Mouse (Mus musculus) forebrain, embryonic 15.5 days (tissue): ENCODE measurements around the gene Emg1. TPM values are rescaled to one million over a fixed set of nuclear protein-coding genes. Genes with fewer than 3 reads are reported as not detected.
A peak's percentile ranks its signal among the peaks of the same experiment; 100 is the strongest.

Source experiments
- ATAC-seq: fragments of 200-750 bp; cut with Nextera tagmentation; replicated peaks from 2 replicates; pipeline ENCODE4 v1.8.0; 2017; ENCODE audit warnings: mild to moderate bottlenecking, moderate TSS enrichment, moderate library complexity
- H3K27ac ChIP-seq: fragments of 300-500 bp; sonication (generic); replicated peaks from 2 replicates; pipeline ENCODE4 v1.5.1; 2015; ENCODE audit warnings: mild to moderate bottlenecking, inconsistent platforms
- H3K27me3 ChIP-seq: fragments of 300-500 bp; sonication (generic); 2 replicates; pipeline ENCODE4 v1.6.1; 2015; ENCODE audit warnings: inconsistent platforms
- H3K36me3 ChIP-seq: fragments of 300-500 bp; sonication (generic); 2 replicates; pipeline ENCODE4 v1.6.1; 2015; ENCODE audit warnings: mild to moderate bottlenecking, inconsistent platforms
- H3K4me1 ChIP-seq: fragments of 300-500 bp; sonication (generic); 2 replicates; pipeline ENCODE4 v1.6.1; 2015; ENCODE audit warnings: inconsistent platforms
- H3K4me2 ChIP-seq: fragments of 300-500 bp; sonication (generic); replicated peaks from 2 replicates; pipeline ENCODE4 v1.6.1; 2015; ENCODE audit warnings: mild to moderate bottlenecking, inconsistent platforms
- H3K4me3 ChIP-seq: fragments of 300-500 bp; sonication (generic); 2 replicates; pipeline ENCODE4 v1.5.1; 2015; ENCODE audit warnings: mild to moderate bottlenecking, inconsistent platforms
- H3K9ac ChIP-seq: fragments of 300-500 bp; sonication (generic); replicated peaks from 2 replicates; pipeline ENCODE4 v1.6.1; 2015; ENCODE audit warnings: mild to moderate bottlenecking, inconsistent platforms
- H3K9me3 ChIP-seq: fragments of 300-500 bp; sonication (generic); 2 replicates; pipeline ENCODE4 v1.6.1; 2016; ENCODE audit warnings: inconsistent platforms
- WGBS: fragments of 180-500 bp; shearing (Covaris S2); methylation state at CpG from one replicate; pipeline ENCODE4 v1.1.7; 2015; ENCODE audit warnings: mixed read lengths; 5-methylcytosine and 5-hydroxymethylcytosine counted together
- polyA plus RNA-seq: library from polyadenylated mRNA; unstranded; fragments of >200 nt; fragmentation: Nextera tagmentation; extraction: Ambion mirVana; gene quantifications from 2 replicates; pipeline ENCODE4 v1.2.1, GENCODE M21; 2015

The Emg1 gene
- polyA plus RNA-seq, 1 experiment from 2014 or later, result 153 TPM

- Histone ChIP-seq H3K9ac (0 out of 2 replicates have a peak within 1 kb of the TSS, but pooled peaks have one; percentile 90), H3K4me2 (peak within 1 kb of the TSS; percentile 73), H3K4me3 (no peak within 1 kb of the TSS), H3K36me3 (peaks cover 10% of the 10 kb centered on the region; the same call in 1 of the 2 replicates), H3K27ac (peak within 1 kb of the TSS; percentile 98; the same call in 1 of the 2 replicates), H3K4me1 (peaks cover 27% of the 10 kb centered on the region), H3K27me3 (no peaks in the 10 kb centered on the region), H3K9me3 (no peaks in the 10 kb centered on the region)
- ATAC-seq, result no peak
- WGBS, result 32% methylated on average over 15 of the region's 15 CpGs
Observed at GRCm38 (mm10) chr6:124738511-124739023, 26.6 kb upstream of the Emg1 start, which contains the start of gene Ptpn6. Ptpn6 (minus strand) TSS chr6:124738714.

DNA sequence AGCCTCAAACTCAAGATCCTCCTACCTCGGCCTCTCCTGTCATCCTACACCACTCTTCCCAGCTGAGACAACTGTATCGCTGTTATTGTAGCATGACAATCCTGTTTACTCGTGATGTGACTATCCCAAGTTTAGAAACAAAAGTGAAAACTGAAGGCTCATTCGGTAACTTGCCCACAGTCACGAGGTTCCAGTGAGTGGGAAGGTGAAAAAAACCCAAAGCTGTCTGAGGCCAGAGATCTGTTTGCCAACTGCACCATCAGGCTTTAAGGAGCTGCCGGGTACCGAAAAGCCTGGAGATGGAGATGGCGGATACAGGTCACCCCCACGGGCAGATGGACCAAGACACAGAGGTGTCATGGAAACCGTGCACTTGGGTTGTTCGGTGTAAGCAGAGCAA lies 25.1 kb upstream of the Emg1 start:
- Histone ChIP-seq H3K27ac (no peak overlapping the region), H3K9me3 (no peaks in the 10 kb centered on the region), H3K4me3 (no peak overlapping the region), H3K9ac (no peak overlapping the region), H3K4me1 (peaks cover 25% of the 10 kb centered on the region), H3K36me3 (no peaks in the 10 kb centered on the region), H3K27me3 (no peaks in the 10 kb centered on the region), H3K4me2 (no peak overlapping the region)
- no peak for ATAC-seq
- WGBS, result 92% methylated on average over 11 of the region's 11 CpGs

- Histone ChIP-seq H3K27ac (no peak overlapping the region), H3K27me3 (no peaks in the 10 kb centered on the region), H3K9me3 (no peaks in the 10 kb centered on the region), H3K36me3 (no peaks in the 10 kb centered on the region), H3K9ac (no peak overlapping the region), H3K4me3 (no peak overlapping the region), H3K4me2 (no peak overlapping the region), H3K4me1 (peaks cover 11% of the 10 kb centered on the region)
- WGBS, result 92% methylated on average over 3 of the region's 3 CpGs
- ATAC-seq, result no peak
Observed at GRCm38 (mm10) chr6:124734417-124734816, 22.4 kb upstream of the Emg1 start.

- ATAC-seq, result no peak
- Histone ChIP-seq H3K9ac (no peak overlapping the region), H3K27me3 (no peaks in the 10 kb centered on the region), H3K27ac (no peak overlapping the region), H3K36me3 (no peaks in the 10 kb centered on the region), H3K4me2 (no peak overlapping the region), H3K4me1 (no peaks in the 10 kb centered on the region), H3K4me3 (no peak overlapping the region), H3K9me3 (no peaks in the 10 kb centered on the region)
- WGBS, result 58% methylated on average over 19 of the region's 19 CpGs
Observed at GRCm38 (mm10) chr6:124732476-124733370, 20.7 kb upstream of the Emg1 start.

DNA sequence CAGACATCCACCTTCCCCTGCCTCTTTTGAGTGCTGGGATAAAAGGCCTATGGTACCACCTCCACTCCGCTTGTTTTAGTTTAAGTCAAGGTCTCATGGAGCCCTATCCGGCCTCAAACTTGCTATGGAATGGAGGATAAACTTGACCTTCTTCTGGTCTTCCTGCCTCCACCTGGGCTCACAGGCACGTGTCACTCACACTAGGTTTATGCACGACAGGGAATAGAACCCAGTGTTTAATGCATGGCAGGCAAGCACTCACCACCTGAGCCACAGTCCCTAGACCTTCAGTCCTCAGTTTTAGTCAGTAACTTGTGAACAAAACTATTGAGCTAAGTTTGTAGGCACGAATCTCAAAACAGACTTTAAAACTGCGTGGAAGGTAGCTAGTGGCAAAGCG lies 19.1 kb upstream of the Emg1 start:
- 86% methylated on average over 7 of the region's 7 CpGs for WGBS
- H3K4me3 ChIP-seq, result no peak overlapping the region
- H3K4me2 ChIP-seq, result no peak overlapping the region
- no peak for ATAC-seq
- no peaks in the 10 kb centered on the region for H3K27me3 ChIP-seq
- H3K9ac ChIP-seq, result no peak overlapping the region
- H3K27ac ChIP-seq, result no peak overlapping the region
- H3K4me1 ChIP-seq, result no peaks in the 10 kb centered on the region
- no peaks in the 10 kb centered on the region for H3K9me3 ChIP-seq
- no peaks in the 10 kb centered on the region for H3K36me3 ChIP-seq

DNA sequence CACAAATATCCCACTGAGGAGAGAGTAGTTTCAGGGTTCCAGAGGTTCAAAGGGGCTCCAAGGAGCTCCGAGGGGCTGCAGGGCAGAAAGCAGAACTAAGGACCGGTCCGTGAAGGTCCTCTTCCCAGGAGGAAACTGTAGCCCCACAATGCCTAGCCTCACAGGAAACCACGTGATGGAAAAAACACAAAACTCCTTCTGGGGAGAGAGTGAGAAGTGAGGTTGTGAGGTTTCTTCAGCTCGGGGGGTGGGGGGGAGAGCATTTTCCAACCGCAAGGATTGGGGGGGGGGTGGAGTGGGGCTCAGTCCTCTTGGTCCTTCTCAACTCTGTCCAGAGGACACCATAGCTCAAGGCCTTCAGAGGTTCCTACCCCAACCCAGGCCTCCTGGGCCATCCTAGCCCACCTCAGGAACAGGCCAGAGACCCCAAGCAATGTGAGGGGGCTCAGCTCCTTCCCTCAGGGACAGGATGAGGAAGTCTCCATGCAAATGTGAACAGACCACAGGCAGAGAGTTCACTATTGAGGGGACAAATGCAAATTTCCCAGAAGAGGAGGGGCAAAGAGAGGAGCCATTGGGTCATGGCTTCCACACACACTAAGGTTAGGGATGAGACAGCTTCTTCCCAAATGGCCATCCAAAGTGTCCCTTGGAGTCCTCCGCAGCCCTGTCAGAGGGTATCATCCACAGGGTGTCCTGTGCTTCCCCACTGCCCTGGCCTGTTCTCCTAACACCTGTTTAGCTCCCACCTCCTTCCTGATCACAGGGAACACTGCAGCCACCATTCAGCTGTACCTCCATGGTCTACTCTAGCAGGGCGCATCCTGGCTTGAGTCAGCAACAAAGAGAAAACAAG lies 18.1 kb upstream of the Emg1 start:
- H3K9me3 ChIP-seq, result no peaks in the 10 kb centered on the region
- 90% methylated on average over 8 of the region's 8 CpGs for WGBS
- no peak overlapping the region for H3K4me2 ChIP-seq
- H3K27me3 ChIP-seq, result no peaks in the 10 kb centered on the region
- no peaks in the 10 kb centered on the region for H3K36me3 ChIP-seq
- no peak overlapping the region for H3K9ac ChIP-seq
- no peaks in the 10 kb centered on the region for H3K4me1 ChIP-seq
- H3K4me3 ChIP-seq, result no peak overlapping the region
- H3K27ac ChIP-seq, result no peak overlapping the region
- ATAC-seq, result no peak

DNA sequence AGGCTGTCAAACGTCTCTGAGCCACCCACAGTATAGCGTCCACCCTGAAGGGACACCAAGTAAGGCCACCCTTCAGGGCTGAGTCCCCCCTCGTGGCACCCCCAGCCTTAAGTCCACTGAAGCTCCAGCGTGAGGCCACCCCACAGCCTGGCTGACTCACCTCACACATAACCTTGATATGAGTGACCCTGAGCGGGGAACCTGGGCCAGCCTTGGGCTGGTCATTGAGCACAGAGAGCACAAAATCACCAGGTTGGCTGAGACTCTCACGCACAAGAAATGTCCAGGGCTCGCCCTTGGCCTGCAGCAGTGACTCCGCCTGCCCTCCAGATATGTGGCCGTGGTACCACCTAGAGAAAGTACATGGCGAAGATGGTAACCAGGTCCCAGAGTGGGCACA lies 16.6 kb upstream of the Emg1 start:
- H3K36me3 ChIP-seq, result no peaks in the 10 kb centered on the region
- WGBS, result 88% methylated on average over 10 of the region's 10 CpGs
- H3K4me2 ChIP-seq, result no peak overlapping the region

DNA sequence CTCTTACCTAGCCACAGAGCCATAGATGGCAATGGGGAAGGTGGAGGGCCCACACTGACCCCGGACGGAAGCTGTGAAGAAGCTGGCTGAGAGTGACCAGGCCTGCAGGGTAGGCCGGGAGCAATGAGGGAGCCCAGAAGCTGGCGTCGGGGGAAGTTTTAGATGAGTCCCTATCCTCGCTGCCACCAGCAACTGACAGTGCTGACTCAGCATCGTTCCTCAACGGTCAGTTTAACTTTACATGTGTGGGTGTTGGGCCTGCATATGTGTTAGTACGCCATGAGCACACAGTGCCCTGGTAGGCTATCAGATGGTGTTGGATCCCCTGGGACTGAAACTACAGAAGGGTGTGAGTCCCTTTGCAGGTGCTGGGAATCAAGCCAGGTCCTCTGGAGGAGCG lies 12.5 kb upstream of the Emg1 start:
- Histone ChIP-seq H3K4me2 (no peak overlapping the region), H3K4me1 (no peaks in the 10 kb centered on the region), H3K36me3 (no peaks in the 10 kb centered on the region), H3K9me3 (no peaks in the 10 kb centered on the region), H3K27me3 (no peaks in the 10 kb centered on the region), H3K4me3 (no peak overlapping the region), H3K9ac (no peak overlapping the region), H3K27ac (no peak overlapping the region)
- WGBS, result 90% methylated on average over 10 of the region's 10 CpGs
- no peak for ATAC-seq

More for the DNA sequence above, 16.6 kb upstream of the Emg1 start:
- no peaks in the 10 kb centered on the region for H3K27me3 ChIP-seq
- H3K9ac ChIP-seq, result no peak overlapping the region
- no peak overlapping the region for H3K4me3 ChIP-seq
- H3K27ac ChIP-seq, result no peak overlapping the region
- H3K9me3 ChIP-seq, result no peaks in the 10 kb centered on the region
- H3K4me1 ChIP-seq, result no peaks in the 10 kb centered on the region
- ATAC-seq, result no peak

GRCm38 (mm10) chr6:124723541-124723940 lies 11.6 kb upstream of the Emg1 start:
- Histone ChIP-seq H3K9me3 (no peaks in the 10 kb centered on the region), H3K4me3 (no peak overlapping the region), H3K27ac (no peak overlapping the region), H3K4me1 (no peaks in the 10 kb centered on the region), H3K4me2 (no peak overlapping the region), H3K27me3 (no peaks in the 10 kb centered on the region), H3K36me3 (no peaks in the 10 kb centered on the region), H3K9ac (no peak overlapping the region)
- 85% methylated on average over 8 of the region's 8 CpGs for WGBS
- no peak for ATAC-seq

GRCm38 (mm10) chr6:124722876-124723473 lies 11.0 kb upstream of the Emg1 start:
- 84% methylated on average over 6 of the region's 6 CpGs for WGBS

DNA sequence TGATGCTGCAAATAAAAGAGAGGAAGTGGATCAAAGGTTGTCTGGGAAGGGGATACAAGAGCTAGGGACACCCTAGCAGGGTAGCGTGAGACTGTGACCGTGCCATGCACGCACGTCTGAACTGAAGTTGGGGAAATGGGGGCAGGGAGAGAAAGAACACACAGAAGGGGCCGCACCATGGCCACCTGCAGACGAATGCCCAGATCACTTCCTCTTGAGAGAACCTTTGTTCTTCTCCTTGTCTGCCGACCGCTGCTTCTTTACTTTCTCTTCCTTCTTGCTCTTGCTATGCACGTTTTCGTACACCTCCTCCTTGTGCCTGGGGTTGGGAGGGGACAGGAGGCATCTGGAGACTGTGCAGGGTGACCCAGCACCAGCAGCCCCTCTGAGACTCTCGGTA lies 8.9 kb upstream of the Emg1 start:
- WGBS, result 52% methylated on average over 11 of the region's 11 CpGs
- no peak overlapping the region for H3K4me2 ChIP-seq
- no peak overlapping the region for H3K4me3 ChIP-seq
- no peaks in the 10 kb centered on the region for H3K9me3 ChIP-seq
- H3K4me1 ChIP-seq, result no peaks in the 10 kb centered on the region
- no peaks in the 10 kb centered on the region for H3K27me3 ChIP-seq
- H3K27ac ChIP-seq, result no peak overlapping the region
- H3K36me3 ChIP-seq, result peaks cover 19% of the 10 kb centered on the region
- no peak for ATAC-seq
- no peak overlapping the region for H3K9ac ChIP-seq

More at GRCm38 (mm10) chr6:124722876-124723473, 11.0 kb upstream of the Emg1 start:
- Histone ChIP-seq H3K36me3 (no peaks in the 10 kb centered on the region), H3K4me3 (no peak overlapping the region), H3K4me1 (no peaks in the 10 kb centered on the region), H3K9ac (no peak overlapping the region), H3K4me2 (no peak overlapping the region), H3K9me3 (no peaks in the 10 kb centered on the region), H3K27ac (no peak overlapping the region), H3K27me3 (no peaks in the 10 kb centered on the region)
- no peak for ATAC-seq
